Mouse (Mus musculus): ENCODE data around the gene Inhbe. TPM values are rescaled to one million over a fixed set of nuclear protein-coding genes. Genes with fewer than 3 reads are reported as not detected.
"Not testable (repeated sequence)": the region's sequence is repeated elsewhere in the genome, so short reads cannot be mapped to it uniquely, and the experiment has no call there.

The Inhbe gene
- polyA plus RNA-seq, 1 experiment from 2014 or later: not detected

DNA sequence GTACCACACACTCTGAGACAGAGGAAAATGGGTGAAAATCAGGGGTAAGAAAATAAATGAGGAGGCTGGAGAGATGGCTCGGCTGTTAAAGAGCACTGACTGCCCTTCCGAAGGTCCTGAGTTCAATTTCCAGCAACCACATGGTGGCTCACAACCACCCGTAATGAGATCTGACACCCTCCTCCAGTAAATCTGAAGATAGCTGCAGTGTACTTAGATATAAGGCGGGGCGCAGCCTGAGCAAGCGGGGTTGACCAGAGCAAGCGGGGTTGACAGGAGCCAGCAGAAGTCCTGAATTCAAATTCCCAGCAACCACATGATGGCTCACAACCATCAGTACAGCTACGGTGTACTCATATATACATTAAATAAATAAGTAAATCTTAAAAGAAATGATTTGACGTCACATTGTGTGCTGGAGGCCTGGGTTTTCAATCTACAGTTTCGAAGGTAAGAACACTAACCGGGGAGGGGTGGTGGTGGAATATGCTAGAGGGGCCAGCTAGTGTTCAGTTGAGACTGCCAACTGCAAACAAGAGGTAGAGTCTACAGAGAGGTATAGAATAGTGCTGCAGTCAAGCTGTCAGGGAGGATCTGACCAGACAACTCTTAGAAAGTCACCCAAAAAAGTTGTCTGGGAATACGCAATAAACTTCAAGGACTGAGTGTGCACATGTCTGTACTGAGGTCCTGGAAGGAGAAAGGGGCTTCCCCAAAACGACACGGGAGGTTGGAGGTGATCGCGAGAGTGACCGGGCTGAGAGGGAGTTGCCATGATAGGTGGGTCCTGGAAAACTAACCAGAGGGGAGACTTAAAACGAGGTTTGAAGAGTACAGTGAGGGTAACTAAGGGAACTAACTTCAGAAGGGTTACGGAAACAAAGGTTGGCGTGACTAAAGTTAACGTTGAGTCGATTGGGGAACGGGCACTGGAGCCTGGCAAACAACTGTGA is 43.4 kb downstream of the Inhbe start:
- 39% methylated on average over 23 of the region's 23 CpGs for WGBS
- Histone ChIP-seq H3K9me3 (ENCODE audit: control insufficient read depth, low read length) (no peaks in the 10 kb centered on the region), H3K27ac (ENCODE audit: low read depth, low read length) (peak overlapping the region; percentile 54; the same call in 1 of the 2 replicates), H3K4me2 (peak overlapping the region; percentile 77), H3K9ac (ENCODE audit: low read length) (peak overlapping the region; percentile 83), H3K36me3 (ENCODE audit: control insufficient read depth, insufficient read depth, low read length) (peaks cover 21% of the 10 kb centered on the region), H3K27me3 (ENCODE audit: control insufficient read depth, insufficient read depth, low read length) (no peaks in the 10 kb centered on the region), H3K4me3 (ENCODE audit: low read depth, low read length) (peak overlapping the region; percentile 80), H3K4me1 (ENCODE audit: control insufficient read depth, insufficient read depth, low read length) (peaks cover 8% of the 10 kb centered on the region)
- DNase-seq (ENCODE audit: low spot score, missing footprints): peak; percentile 67
- peak; percentile 62 for ATAC-seq (ENCODE audit: low FRiP score)

DNA sequence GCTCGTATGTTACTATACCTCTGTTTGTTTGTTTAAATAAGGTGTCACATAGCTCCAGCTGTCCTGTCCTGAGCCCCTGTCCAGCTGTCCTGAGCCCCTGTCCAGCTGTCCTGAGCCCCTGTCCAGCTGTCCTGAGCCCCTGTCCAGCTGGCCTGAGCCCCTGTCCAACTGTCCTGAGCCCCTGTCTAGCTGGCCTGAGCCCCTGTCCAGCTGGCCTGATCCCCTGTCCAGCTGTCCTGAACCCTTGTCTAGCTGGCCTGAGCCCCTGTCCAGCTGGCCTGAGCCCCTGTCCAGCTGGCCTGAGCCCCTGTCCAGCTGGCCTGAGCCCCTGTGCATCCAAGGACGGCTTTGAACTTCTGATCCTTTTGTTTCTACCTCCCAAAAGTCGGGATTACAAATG is 45.0 kb downstream of the Inhbe start:
- H3K4me3 ChIP-seq (ENCODE audit: low read depth, low read length); DNase-seq (ENCODE audit: low spot score, missing footprints); H3K27ac ChIP-seq (ENCODE audit: low read depth, low read length); H3K4me2 ChIP-seq; H3K9me3 ChIP-seq (ENCODE audit: control insufficient read depth, low read length); H3K4me1 ChIP-seq (ENCODE audit: control insufficient read depth, insufficient read depth, low read length); H3K27me3 ChIP-seq (ENCODE audit: control insufficient read depth, insufficient read depth, low read length); H3K9ac ChIP-seq (ENCODE audit: low read length); ATAC-seq (ENCODE audit: low FRiP score): not testable (repeated sequence)
- H3K36me3 ChIP-seq (ENCODE audit: control insufficient read depth, insufficient read depth, low read length): peaks cover 30% of the 10 kb centered on the region
- 85% methylated on average over 3 of the region's 3 CpGs for WGBS

DNA sequence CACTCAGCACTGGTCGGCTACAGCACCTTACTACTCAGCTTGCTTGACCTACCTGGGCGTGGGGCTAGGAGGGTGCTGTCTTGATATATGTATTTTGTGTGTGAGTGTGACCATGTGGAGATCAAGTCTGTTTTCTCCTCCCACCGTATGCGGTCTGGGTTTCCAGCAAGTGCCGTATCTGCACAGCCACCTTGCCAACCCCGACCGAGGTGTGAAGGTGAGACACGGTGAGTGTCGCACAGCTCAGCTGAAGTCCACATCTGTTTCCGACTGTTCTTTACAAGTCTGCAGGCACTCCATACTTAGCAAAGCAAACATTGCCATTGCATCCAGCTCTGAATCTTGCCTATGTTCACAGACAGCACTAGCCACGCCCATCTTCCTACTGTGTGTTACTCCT is 51.1 kb downstream of the Inhbe start:
- WGBS: 94% methylated on average over 11 of the region's 11 CpGs
- ATAC-seq (ENCODE audit: low FRiP score): no peak

DNA sequence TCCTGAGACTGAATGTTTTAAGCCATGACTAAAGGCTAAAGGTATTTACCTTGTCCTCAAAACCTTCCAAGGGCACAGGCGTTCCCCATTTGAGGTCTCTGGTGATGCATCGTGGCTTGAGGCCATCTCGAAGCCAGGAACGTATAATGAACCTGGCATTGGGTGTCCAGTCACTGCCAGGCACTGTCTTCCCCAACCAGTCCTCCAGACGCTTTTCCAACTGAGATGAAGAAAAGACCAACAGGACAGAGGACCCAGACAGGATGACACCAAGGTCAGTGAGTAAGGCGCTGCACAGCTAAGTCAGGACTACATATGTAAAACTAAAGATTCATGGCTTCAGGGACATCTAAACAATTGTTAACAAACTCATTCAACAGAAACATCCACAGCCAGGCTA is 53.9 kb downstream of the Inhbe start:
- peaks cover 54% of the 10 kb centered on the region for H3K36me3 ChIP-seq (ENCODE audit: control insufficient read depth, insufficient read depth, low read length)
- no peak overlapping the region for H3K27ac ChIP-seq (ENCODE audit: low read depth, low read length)

More for the DNA sequence above, 51.1 kb downstream of the Inhbe start:
- Histone ChIP-seq H3K27me3 (ENCODE audit: control insufficient read depth, insufficient read depth, low read length) (no peaks in the 10 kb centered on the region), H3K36me3 (ENCODE audit: control insufficient read depth, insufficient read depth, low read length) (peaks cover 53% of the 10 kb centered on the region), H3K27ac (ENCODE audit: low read depth, low read length) (no peak overlapping the region), H3K4me3 (ENCODE audit: low read depth, low read length) (no peak overlapping the region), H3K9me3 (ENCODE audit: control insufficient read depth, low read length) (no peaks in the 10 kb centered on the region), H3K4me1 (ENCODE audit: control insufficient read depth, insufficient read depth, low read length) (no peaks in the 10 kb centered on the region), H3K9ac (ENCODE audit: low read length) (no peak overlapping the region), H3K4me2 (no peak overlapping the region)
- no peak for DNase-seq (ENCODE audit: low spot score, missing footprints)

More for the DNA sequence above, 53.9 kb downstream of the Inhbe start:
- DNase-seq (ENCODE audit: low spot score, missing footprints) (no peak), ATAC-seq (ENCODE audit: low FRiP score) (no peak)
- Histone ChIP-seq H3K4me3 (ENCODE audit: low read depth, low read length) (no peak overlapping the region), H3K27me3 (ENCODE audit: control insufficient read depth, insufficient read depth, low read length) (no peaks in the 10 kb centered on the region), H3K9me3 (ENCODE audit: control insufficient read depth, low read length) (no peaks in the 10 kb centered on the region), H3K9ac (ENCODE audit: low read length) (no peak overlapping the region), H3K4me2 (no peak overlapping the region), H3K4me1 (ENCODE audit: control insufficient read depth, insufficient read depth, low read length) (no peaks in the 10 kb centered on the region)
- WGBS: 93% methylated on average over 6 of the region's 6 CpGs

Other genes with a start within 250 kb of the Inhbe start
- 43.1 and 49.7 TPM in 2 replicates for gene Os9, start 233.3 kb downstream of the Inhbe start, polyA plus RNA-seq (2014; fragmentation: Nextera tagmentation; extraction: Ambion mirVana)
- gene B4galnt1, start 189.2 kb downstream of the Inhbe start, polyA plus RNA-seq (2014; fragmentation: Nextera tagmentation; extraction: Ambion mirVana): 8.1 and 9.4 TPM in 2 replicates
- gene Slc26a10, start 173.8 kb downstream of the Inhbe start, polyA plus RNA-seq (2014; fragmentation: Nextera tagmentation; extraction: Ambion mirVana): 0.51 and 0.58 TPM in 2 replicates
- 25.8 and 28.2 TPM in 2 replicates for gene Arhgef25, start 164.3 kb downstream of the Inhbe start, polyA plus RNA-seq (2014; fragmentation: Nextera tagmentation; extraction: Ambion mirVana)
- 130 and 138 TPM in 2 replicates for gene Dtx3, start 158.7 kb downstream of the Inhbe start, polyA plus RNA-seq (2014; fragmentation: Nextera tagmentation; extraction: Ambion mirVana)
- gene Pip4k2c, start 142.8 kb downstream of the Inhbe start, polyA plus RNA-seq (2014; fragmentation: Nextera tagmentation; extraction: Ambion mirVana): 10.3 and 11.4 TPM in 2 replicates
- 26.3 and 31.1 TPM in 2 replicates for gene Kif5a, start 91.1 kb downstream of the Inhbe start, polyA plus RNA-seq (2014; fragmentation: Nextera tagmentation; extraction: Ambion mirVana)
- gene Dctn2, start 88.0 kb downstream of the Inhbe start, polyA plus RNA-seq (2014; fragmentation: Nextera tagmentation; extraction: Ambion mirVana): 196 and 206 TPM in 2 replicates
- gene Mbd6, start 65.4 kb downstream of the Inhbe start, polyA plus RNA-seq (2014; fragmentation: Nextera tagmentation; extraction: Ambion mirVana): 12.3 and 16.3 TPM in 2 replicates
- 185 and 187 TPM in 2 replicates for gene Mars, start 42.6 kb downstream of the Inhbe start, polyA plus RNA-seq (2014; fragmentation: Nextera tagmentation; extraction: Ambion mirVana)
- gene Arhgap9, start 32.4 kb downstream of the Inhbe start, polyA plus RNA-seq (2014; fragmentation: Nextera tagmentation; extraction: Ambion mirVana): 1.1 and 1.4 TPM in 2 replicates
- 3.1 and 4.1 TPM in 2 replicates for gene Gli1, start 12.4 kb downstream of the Inhbe start, polyA plus RNA-seq (2014; fragmentation: Nextera tagmentation; extraction: Ambion mirVana)
- gene Inhbc, start 16.0 kb upstream of the Inhbe start, polyA plus RNA-seq (2014; fragmentation: Nextera tagmentation; extraction: Ambion mirVana): not detected in 2 replicates
- gene R3hdm2, start 25.9 kb upstream of the Inhbe start, polyA plus RNA-seq (2014; fragmentation: Nextera tagmentation; extraction: Ambion mirVana): 27.0 and 27.7 TPM in 2 replicates
- gene Stac3, start 147.3 kb upstream of the Inhbe start, polyA plus RNA-seq (2014; fragmentation: Nextera tagmentation; extraction: Ambion mirVana): 0.10 and 0.14 TPM in 2 replicates
- gene Ndufa4l2, start 160.6 kb upstream of the Inhbe start, polyA plus RNA-seq (2014; fragmentation: Nextera tagmentation; extraction: Ambion mirVana): 3.6 and 5.7 TPM in 2 replicates
- 68.8 and 74.8 TPM in 2 replicates for gene Shmt2, start 168.0 kb upstream of the Inhbe start, polyA plus RNA-seq (2014; fragmentation: Nextera tagmentation; extraction: Ambion mirVana)
- 19.5 and 23.6 TPM in 2 replicates for gene Nxph4, start 180.1 kb upstream of the Inhbe start, polyA plus RNA-seq (2014; fragmentation: Nextera tagmentation; extraction: Ambion mirVana)

Data from midbrain, embryonic 11.5 days (tissue).